Mouse (Mus musculus) spleen, postnatal 14 days (tissue): ENCODE data around the gene Krt1.
A peak's percentile ranks its signal among the peaks of the same experiment; 100 is the strongest.

Source experiments
- DNase-seq, 2 experiments: peaks; one replicate each; pipeline ENCODE4 v3.0.0; 2021 to 2022; ENCODE audit warnings: low spot score in 2 of 2

The Krt1 gene

GRCm38 (mm10) chr15:101850694-101851093 is at the start of gene Krt1:
Gene Krt1, minus strand, starts transcription at chr15:101850794.
- no peak for DNase-seq

GRCm38 (mm10) chr15:101895216-101895615 is 44.6 kb upstream of the Krt1 start:
- DNase-seq = no peak

GRCm38 (mm10) chr15:101892820-101893219 is 42.2 kb upstream of the Krt1 start, which contains the start of gene Krt76:
Gene Krt76, minus strand, starts transcription at chr15:101892920.
- no peak for DNase-seq

GRCm38 (mm10) chr15:101879776-101880175 is 29.2 kb upstream of the Krt1 start:
- no peak for DNase-seq

- DNase-seq = no peak
These were observed 27.4 kb upstream of the Krt1 start for GRCm38 (mm10) chr15:101878041-101878440.

- no peak for DNase-seq
These were observed 23.8 kb upstream of the Krt1 start for GRCm38 (mm10) chr15:101874383-101874782.

GRCm38 (mm10) chr15:101873231-101873630 is 22.6 kb upstream of the Krt1 start:
- DNase-seq = no peak

GRCm38 (mm10) chr15:101869431-101869830 is 18.8 kb upstream of the Krt1 start, which contains the start of gene Krt77:
Gene Krt77, minus strand, starts transcription at chr15:101869705.
- DNase-seq = no peak

GRCm38 (mm10) chr15:101866754-101867153 is 16.2 kb upstream of the Krt1 start:
- DNase-seq = no peak

GRCm38 (mm10) chr15:101860421-101861130 is 10.0 kb upstream of the Krt1 start:
- DNase-seq = no peak

GRCm38 (mm10) chr15:101859735-101860170 is 9.2 kb upstream of the Krt1 start:
- DNase-seq = peak in 1 of 2 experiments; percentile 3

- no peak for DNase-seq
These were observed 8.3 kb upstream of the Krt1 start for GRCm38 (mm10) chr15:101858673-101859425.

- DNase-seq = no peak
These were observed 6.1 kb upstream of the Krt1 start for GRCm38 (mm10) chr15:101856696-101857095.

GRCm38 (mm10) chr15:101855732-101856131 is 5.1 kb upstream of the Krt1 start:
- no peak for DNase-seq

- no peak for DNase-seq
These were observed 3.7 kb upstream of the Krt1 start for GRCm38 (mm10) chr15:101854294-101854693.

GRCm38 (mm10) chr15:101852571-101852970 is 2.0 kb upstream of the Krt1 start:
- no peak for DNase-seq

GRCm38 (mm10) chr15:101845971-101846403 is 4.6 kb downstream of the Krt1 start:
- peak in 1 of 2 experiments; percentile 1 for DNase-seq

GRCm38 (mm10) chr15:101843192-101843591 is 7.4 kb downstream of the Krt1 start:
- no peak for DNase-seq

GRCm38 (mm10) chr15:101834784-101835328 is 15.7 kb downstream of the Krt1 start:
- DNase-seq = no peak

GRCm38 (mm10) chr15:101833131-101833530 is 17.5 kb downstream of the Krt1 start:
- DNase-seq = no peak

GRCm38 (mm10) chr15:101829441-101829840 is 21.2 kb downstream of the Krt1 start:
- no peak for DNase-seq

GRCm38 (mm10) chr15:101821786-101822185 is 28.8 kb downstream of the Krt1 start:
- no peak for DNase-seq
